Mouse (Mus musculus) embryonic facial prominence, embryonic 11.5 days (tissue): ENCODE data around the gene Shbg. TPM values are rescaled to one million over a fixed set of nuclear protein-coding genes. Genes with fewer than 3 reads are reported as not detected.

ENCODE experiments used
- ATAC-seq: fragments of 200-750 bp; cut with Nextera tagmentation; replicated peaks from 2 replicates; pipeline ENCODE4 v1.8.0; 2017; ENCODE audit warnings: low read depth; ENCODE audit not compliant: insufficient number of reproducible peaks, low FRiP score, low TSS enrichment
- DNase-seq: peaks from one replicate; pipeline ENCODE4 v3.0.0-alpha.2; 2015; ENCODE audit warnings: low spot score
- H3K27ac ChIP-seq: fragments of 300-500 bp; sonication (generic); replicated peaks from 2 replicates; pipeline ENCODE4 v1.5.1; 2014; ENCODE audit warnings: mild to moderate bottlenecking, low read depth, low read length, control low read depth
- H3K27me3 ChIP-seq: fragments of 300-500 bp; sonication (generic); 2 replicates; pipeline ENCODE4 v1.6.1; 2014; ENCODE audit warnings: mild to moderate bottlenecking, low read length, moderate library complexity, mixed read lengths; ENCODE audit not compliant: control insufficient read depth, insufficient read depth
- H3K36me3 ChIP-seq: fragments of 300-500 bp; sonication (generic); replicated peaks from 2 replicates; pipeline ENCODE4 v1.6.1; 2014; ENCODE audit warnings: low read depth, mild to moderate bottlenecking, low read length, moderate library complexity, mixed read lengths; ENCODE audit not compliant: control insufficient read depth, insufficient read depth
- H3K4me1 ChIP-seq: fragments of 300-500 bp; sonication (generic); 2 replicates; pipeline ENCODE4 v1.6.1; 2014; ENCODE audit warnings: low read length, mixed read lengths; ENCODE audit not compliant: control insufficient read depth, insufficient read depth
- H3K4me2 ChIP-seq: fragments of 300-500 bp; sonication (generic); 2 replicates; pipeline ENCODE4 v1.6.1; 2014; ENCODE audit warnings: low read depth, mild to moderate bottlenecking, control low read depth, low read length, moderate library complexity
- H3K4me3 ChIP-seq: fragments of 300-500 bp; sonication (generic); 2 replicates; pipeline ENCODE4 v1.5.1; 2014; ENCODE audit warnings: low read depth, low read length, control low read depth
- H3K9ac ChIP-seq: fragments of 300-500 bp; sonication (generic); replicated peaks from 2 replicates; pipeline ENCODE4 v1.6.1; 2014; ENCODE audit warnings: mild to moderate bottlenecking, control low read depth, low read length
- H3K9me3 ChIP-seq: fragments of 300-500 bp; sonication (generic); replicated peaks from 2 replicates; pipeline ENCODE4 v1.6.1; 2016; ENCODE audit warnings: mild to moderate bottlenecking, low read length, inconsistent platforms, mixed read lengths; ENCODE audit not compliant: control insufficient read depth
- WGBS: fragments of 180-500 bp; shearing (Covaris S2); extraction: QIAGEN DNeasy Blood & Tissue Kit; methylation state at CpG from one replicate; pipeline ENCODE4 v1.1.7; 2014; 5-methylcytosine and 5-hydroxymethylcytosine counted together
- polyA plus RNA-seq: library from polyadenylated mRNA; unstranded; fragments of >200 nt; fragmentation: Nextera tagmentation; extraction: Ambion mirVana; gene quantifications from 2 replicates; pipeline ENCODE4 v1.2.1, GENCODE M21; 2014

The Shbg gene
- polyA plus RNA-seq: 0.14 TPM in 1 of 2 replicates, not detected in the other

DNA sequence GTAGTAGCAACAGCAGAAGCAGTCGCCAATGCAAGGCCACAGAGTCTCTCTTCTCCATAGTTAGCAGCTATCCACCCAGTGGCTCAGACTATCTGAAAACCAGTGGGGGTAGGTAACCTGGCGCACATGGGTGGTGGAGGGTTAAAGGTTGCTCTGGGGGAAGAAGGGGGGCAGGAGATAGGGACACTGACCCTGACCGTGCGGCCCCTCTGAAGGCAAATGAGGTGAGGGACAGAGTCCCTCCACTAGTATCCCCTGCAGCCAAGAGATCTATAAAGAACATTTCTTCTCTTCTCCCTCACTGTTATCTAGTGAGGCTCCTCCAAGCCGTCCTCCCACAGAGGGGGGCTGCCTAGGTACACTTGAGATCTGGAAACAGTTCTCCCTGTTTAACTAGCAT, at the start of gene Shbg:
TSS of gene Shbg (minus strand) at position 101 of the 400 bp plus-strand sequence.
- 65% methylated on average over 5 of the region's 5 CpGs for WGBS
- Histone ChIP-seq H3K9me3 (no peaks in the 10 kb centered on the region), H3K27me3 (no peaks in the 10 kb centered on the region), H3K9ac (no peak within 1 kb of the TSS), H3K27ac (no peak within 1 kb of the TSS), H3K36me3 (no peaks in the 10 kb centered on the region), H3K4me2 (no peak within 1 kb of the TSS), H3K4me3 (no peak within 1 kb of the TSS), H3K4me1 (no peaks in the 10 kb centered on the region)
- no peak for DNase-seq
- no peak for ATAC-seq

DNA sequence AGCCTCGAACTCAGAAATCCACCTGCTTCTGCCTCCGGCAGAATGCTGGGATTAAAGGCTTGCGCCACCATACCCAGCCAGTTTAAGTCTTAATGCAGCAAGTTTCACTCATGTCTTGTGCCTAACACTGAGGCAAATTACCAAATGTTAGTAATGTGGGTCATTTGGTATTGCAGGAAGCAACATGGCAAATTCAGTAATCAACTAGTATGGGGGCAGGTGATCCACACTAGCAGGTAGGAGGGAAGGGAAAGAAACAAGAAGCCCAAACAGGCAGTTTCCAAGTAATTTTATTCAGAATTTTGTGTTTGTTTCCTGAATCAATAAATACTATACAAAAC, 48.9 kb upstream of the Shbg start:
- Histone ChIP-seq H3K4me1 (no peaks in the 10 kb centered on the region), H3K4me2 (no peak overlapping the region), H3K9ac (no peak overlapping the region), H3K27me3 (no peaks in the 10 kb centered on the region), H3K27ac (no peak overlapping the region), H3K9me3 (no peaks in the 10 kb centered on the region), H3K36me3 (peaks cover 23% of the 10 kb centered on the region), H3K4me3 (no peak overlapping the region)
- no peak for ATAC-seq
- 83% methylated on average over 3 of the region's 3 CpGs for WGBS
- no peak for DNase-seq

GRCm38 (mm10) chr11:69665961-69666664, 48.4 kb upstream of the Shbg start, which contains the start of gene Cd68:
Cd68 (minus strand) TSS chr11:69666153.
- Histone ChIP-seq H3K4me3 (no peak within 1 kb of the TSS), H3K9ac (no peak within 1 kb of the TSS), H3K36me3 (peaks cover 23% of the 10 kb centered on the region), H3K27me3 (no peaks in the 10 kb centered on the region), H3K4me1 (no peaks in the 10 kb centered on the region), H3K4me2 (no peak within 1 kb of the TSS), H3K27ac (no peak within 1 kb of the TSS), H3K9me3 (no peaks in the 10 kb centered on the region)
- 37% methylated on average over 7 of the region's 7 CpGs for WGBS
- DNase-seq (peak; percentile 51), ATAC-seq (no peak)

DNA sequence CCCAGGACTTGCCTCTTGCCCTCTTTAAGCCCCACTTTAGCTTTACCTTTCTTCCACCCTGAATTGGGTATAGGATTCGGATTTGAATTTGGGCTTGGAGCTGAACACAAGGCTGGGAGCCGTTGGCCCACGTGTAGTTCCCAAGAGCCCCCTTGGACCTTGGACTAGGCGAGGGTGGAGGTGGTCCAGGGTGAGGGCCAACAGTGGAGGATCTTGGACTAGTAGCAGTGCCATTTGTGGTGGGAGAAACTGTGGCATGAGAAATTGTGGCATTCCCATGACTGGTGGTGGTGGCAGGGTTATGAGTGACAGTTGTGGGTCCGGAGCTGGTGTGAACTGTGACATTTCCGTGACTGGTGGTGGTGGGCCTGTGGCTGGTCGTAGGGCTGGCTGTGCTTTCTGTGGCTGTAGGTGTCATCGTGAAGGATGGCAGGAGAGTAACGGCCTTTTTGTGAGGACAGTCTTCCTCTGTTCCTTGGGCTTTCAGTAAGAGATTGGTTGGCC, 47.8 kb upstream of the Shbg start:
- Histone ChIP-seq H3K27ac (no peak overlapping the region), H3K4me3 (no peak overlapping the region), H3K27me3 (no peaks in the 10 kb centered on the region), H3K9ac (no peak overlapping the region), H3K9me3 (no peaks in the 10 kb centered on the region), H3K36me3 (peaks cover 20% of the 10 kb centered on the region), H3K4me2 (no peak overlapping the region), H3K4me1 (no peaks in the 10 kb centered on the region)
- 81% methylated on average over 9 of the region's 9 CpGs for WGBS
- ATAC-seq (no peak), DNase-seq (no peak)

DNA sequence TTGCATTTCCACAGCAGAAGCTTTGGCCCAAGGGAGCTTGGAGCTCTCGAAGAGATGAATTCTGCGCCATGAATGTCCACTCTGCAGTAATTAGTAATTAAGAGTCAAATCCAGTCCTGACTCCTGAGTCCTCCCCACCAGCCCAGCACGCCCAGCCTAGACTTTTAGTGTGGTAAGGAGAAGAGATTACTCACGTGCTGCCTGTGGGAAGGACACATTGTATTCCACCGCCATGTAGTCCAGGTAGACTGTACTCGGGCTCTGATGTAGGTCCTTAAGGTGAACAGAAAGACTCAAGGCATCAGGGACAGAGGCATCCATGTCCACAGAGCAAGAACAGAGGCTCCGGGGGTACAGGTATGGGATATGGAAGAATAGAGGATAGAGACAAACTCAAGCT, 47.1 kb upstream of the Shbg start:
- peaks cover 18% of the 10 kb centered on the region for H3K36me3 ChIP-seq
- DNase-seq (no peak), ATAC-seq (no peak)
- H3K9me3 ChIP-seq: no peaks in the 10 kb centered on the region
- H3K9ac ChIP-seq: no peak overlapping the region
- no peak overlapping the region for H3K4me2 ChIP-seq
- no peak overlapping the region for H3K4me3 ChIP-seq
- no peaks in the 10 kb centered on the region for H3K27me3 ChIP-seq
- 91% methylated on average over 7 of the region's 7 CpGs for WGBS
- H3K4me1 ChIP-seq: no peaks in the 10 kb centered on the region
- no peak overlapping the region for H3K27ac ChIP-seq

DNA sequence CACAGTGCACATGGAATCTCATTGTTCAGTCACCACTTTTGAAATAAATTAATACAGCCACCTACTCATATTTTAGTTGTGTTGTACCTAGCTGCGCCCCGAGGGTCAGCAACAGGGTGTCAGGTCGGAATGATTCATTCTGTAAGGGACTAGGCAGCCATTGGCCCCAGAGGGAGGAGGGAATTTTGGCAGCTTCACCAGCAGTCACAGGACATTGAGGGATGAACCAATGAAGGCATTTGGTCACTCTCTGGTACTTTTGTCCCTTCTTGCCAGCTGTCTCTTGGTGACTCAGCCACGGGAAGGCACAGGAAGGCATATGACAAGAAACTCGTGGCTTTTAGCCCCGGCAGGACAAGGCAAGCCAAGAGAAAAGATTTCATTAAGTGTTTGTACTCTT, 46.1 kb upstream of the Shbg start:
- H3K27ac ChIP-seq: no peak overlapping the region
- DNase-seq (no peak), ATAC-seq (no peak)
- no peak overlapping the region for H3K4me3 ChIP-seq
- H3K4me1 ChIP-seq: no peaks in the 10 kb centered on the region
- 90% methylated on average over 6 of the region's 6 CpGs for WGBS
- no peaks in the 10 kb centered on the region for H3K9me3 ChIP-seq
- no peak overlapping the region for H3K4me2 ChIP-seq
- H3K9ac ChIP-seq: no peak overlapping the region
- H3K27me3 ChIP-seq: no peaks in the 10 kb centered on the region
- H3K36me3 ChIP-seq: peaks cover 13% of the 10 kb centered on the region

DNA sequence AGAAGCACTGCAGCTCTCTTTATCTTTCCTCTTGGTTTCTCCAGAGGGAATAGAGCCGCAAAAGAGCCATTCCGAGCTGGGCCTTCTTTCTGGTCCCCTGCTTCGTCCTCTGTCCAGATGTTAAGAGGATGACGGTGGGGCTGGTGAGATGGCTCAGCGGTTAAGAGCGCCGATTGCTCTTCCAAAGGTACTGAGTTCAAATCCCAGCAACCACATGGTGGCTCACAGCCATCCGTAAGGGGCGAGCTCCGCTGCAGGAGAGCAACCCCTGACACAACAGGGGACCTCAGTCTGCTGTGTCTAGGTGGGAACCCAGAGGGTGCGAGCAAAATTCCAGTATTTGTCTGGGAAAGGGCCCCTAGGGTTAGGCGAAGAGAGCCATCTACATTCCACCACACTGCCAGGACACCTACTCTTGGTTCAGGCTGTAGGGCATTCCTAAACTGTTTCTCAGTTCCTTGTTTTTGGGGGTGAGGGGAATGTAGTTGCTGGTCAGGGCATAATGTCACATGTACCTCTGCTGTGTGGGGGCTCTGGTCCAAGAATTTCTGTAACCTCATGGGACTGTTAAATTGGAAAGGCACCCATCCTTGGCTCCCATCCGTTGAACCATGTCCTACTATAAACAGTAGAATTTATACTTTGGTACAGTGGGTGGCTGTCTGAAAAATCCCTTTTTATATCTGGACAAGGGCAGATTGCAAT, 45.4 kb upstream of the Shbg start:
- no peak for DNase-seq
- no peaks in the 10 kb centered on the region for H3K4me1 ChIP-seq
- H3K9me3 ChIP-seq: no peaks in the 10 kb centered on the region
- peak overlapping the region; percentile 95 for H3K27ac ChIP-seq
- H3K4me2 ChIP-seq: peak overlapping the region; percentile 53
- H3K36me3 ChIP-seq: peaks cover 16% of the 10 kb centered on the region
- H3K4me3 ChIP-seq: peak overlapping the region; percentile 48
- H3K27me3 ChIP-seq: no peaks in the 10 kb centered on the region
- 71% methylated on average over 13 of the region's 13 CpGs for WGBS
- peak overlapping the region; percentile 70 for H3K9ac ChIP-seq
- ATAC-seq: peak; percentile 5; the same call in 1 of the 2 replicates
